Mouse (Mus musculus): ENCODE measurements around the gene Gm13420.
"Not testable (repeated sequence)": the region's sequence is repeated elsewhere in the genome, so short reads cannot be mapped to it uniquely, and the experiment has no call there.

Gene Gm13420

GRCm38 (mm10) chr2:29751497-29751896 is at the start of gene Gm13420:
Gm13420 (minus strand) TSS chr2:29751685.
- DNase-seq = no peak

GRCm38 (mm10) chr2:29792772-29793487 is 41.4 kb upstream of the Gm13420 start:
- DNase-seq = no peak

GRCm38 (mm10) chr2:29787937-29788681 is 36.6 kb upstream of the Gm13420 start, which contains the start of gene Trub2:
Trub2 (minus strand) TSS chr2:29788502.
- DNase-seq = peak; percentile 85

- peak; percentile 90 for DNase-seq
Observed at GRCm38 (mm10) chr2:29787104-29787917, 35.8 kb upstream of the Gm13420 start, which contains the start of gene Coq4. Coq4 (plus strand) TSS chr2:29787493.

GRCm38 (mm10) chr2:29784290-29784689 is 32.8 kb upstream of the Gm13420 start:
- DNase-seq = no peak

- not testable (repeated sequence) for DNase-seq
Observed at GRCm38 (mm10) chr2:29781256-29781655, 29.8 kb upstream of the Gm13420 start.

- no peak for DNase-seq
Observed at GRCm38 (mm10) chr2:29773323-29773722, 21.8 kb upstream of the Gm13420 start.

GRCm38 (mm10) chr2:29771611-29772461 is 20.4 kb upstream of the Gm13420 start:
- no peak for DNase-seq

- no peak for DNase-seq
Observed at GRCm38 (mm10) chr2:29770162-29770561, 18.7 kb upstream of the Gm13420 start.

GRCm38 (mm10) chr2:29768901-29769300 is 17.4 kb upstream of the Gm13420 start:
- no peak for DNase-seq

GRCm38 (mm10) chr2:29767976-29768709 is 16.7 kb upstream of the Gm13420 start:
- DNase-seq = no peak

GRCm38 (mm10) chr2:29764831-29765230 is 13.3 kb upstream of the Gm13420 start:
- no peak for DNase-seq

- no peak for DNase-seq
Observed at GRCm38 (mm10) chr2:29755693-29756092, 4.2 kb upstream of the Gm13420 start.

GRCm38 (mm10) chr2:29752397-29752796 is 912 bp upstream of the Gm13420 start:
- no peak for DNase-seq

GRCm38 (mm10) chr2:29748499-29748898 is 3.0 kb downstream of the Gm13420 start:
- no peak for DNase-seq

GRCm38 (mm10) chr2:29747852-29748251 is 3.6 kb downstream of the Gm13420 start:
- no peak for DNase-seq

- no peak for DNase-seq
Observed at GRCm38 (mm10) chr2:29747188-29747782, 4.2 kb downstream of the Gm13420 start.

- DNase-seq = no peak
Observed at GRCm38 (mm10) chr2:29744256-29744655, 7.2 kb downstream of the Gm13420 start.

GRCm38 (mm10) chr2:29741207-29741606 is 10.3 kb downstream of the Gm13420 start:
- no peak for DNase-seq

GRCm38 (mm10) chr2:29739368-29739767 is 12.1 kb downstream of the Gm13420 start:
- no peak for DNase-seq

- DNase-seq = no peak
Observed at GRCm38 (mm10) chr2:29738799-29739198, 12.7 kb downstream of the Gm13420 start.

All from cerebellum, adult 11-12 months (tissue).